Mouse (Mus musculus) lung, postnatal 10 days (tissue): ENCODE measurements around the gene Ppm1f.
"Not testable (repeated sequence)": the region's sequence is repeated elsewhere in the genome, so short reads cannot be mapped to it uniquely, and the experiment has no call there.

Experiments
- DNase-seq: peaks from one replicate; pipeline ENCODE4 v3.0.0; 2021

The Ppm1f gene

DNA sequence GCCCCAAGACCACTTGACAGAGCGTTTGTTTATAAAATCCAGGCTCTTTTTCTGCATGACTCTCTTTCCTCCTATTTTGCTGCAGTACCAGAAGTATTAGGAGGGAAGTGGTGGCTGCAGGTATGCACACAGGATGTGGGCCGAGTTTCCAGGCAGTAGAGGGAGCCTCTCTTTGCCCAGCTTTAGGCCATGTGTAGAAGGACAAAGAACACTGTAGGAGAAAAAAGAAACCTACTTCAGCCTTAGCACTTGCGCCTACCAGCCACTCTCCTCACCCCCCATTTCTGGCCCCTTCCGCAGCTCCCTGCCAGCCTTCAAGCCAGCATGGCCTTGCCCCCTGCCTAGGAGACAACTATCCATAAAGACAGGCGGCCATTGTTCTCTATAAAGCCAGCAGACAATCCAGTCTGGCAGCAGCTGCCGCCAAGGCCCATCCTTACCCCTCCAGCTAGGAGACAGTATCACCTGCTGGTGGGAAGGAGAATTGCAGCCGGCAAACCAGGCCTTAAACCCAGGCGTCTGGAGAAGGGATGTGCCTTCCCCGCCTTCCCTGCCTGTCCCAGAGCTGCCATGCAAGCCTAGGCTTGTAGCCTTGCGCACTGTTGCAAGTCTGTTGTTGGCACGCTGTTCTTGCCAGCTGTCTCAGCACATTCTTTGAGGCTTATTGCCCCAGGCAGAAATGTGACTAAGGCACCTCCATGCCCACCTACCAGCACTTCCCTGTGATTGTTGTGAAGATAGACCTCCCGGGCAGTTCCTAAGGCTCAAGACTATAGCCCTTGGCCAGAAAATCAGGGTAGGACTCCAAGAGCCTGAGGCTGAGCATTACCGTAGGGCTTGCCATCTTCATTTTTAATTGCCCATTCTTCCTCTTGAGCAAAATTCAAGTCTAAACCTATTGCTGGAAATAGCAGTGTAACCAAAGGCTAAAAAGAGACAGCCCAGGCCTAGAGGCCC, 15.7 kb downstream of the Ppm1f start:
- DNase-seq, result peak; percentile 91

- DNase-seq, result no peak
Measured at GRCm38 (mm10) chr16:16913440-16913839, 17.2 kb downstream of the Ppm1f start.

DNA sequence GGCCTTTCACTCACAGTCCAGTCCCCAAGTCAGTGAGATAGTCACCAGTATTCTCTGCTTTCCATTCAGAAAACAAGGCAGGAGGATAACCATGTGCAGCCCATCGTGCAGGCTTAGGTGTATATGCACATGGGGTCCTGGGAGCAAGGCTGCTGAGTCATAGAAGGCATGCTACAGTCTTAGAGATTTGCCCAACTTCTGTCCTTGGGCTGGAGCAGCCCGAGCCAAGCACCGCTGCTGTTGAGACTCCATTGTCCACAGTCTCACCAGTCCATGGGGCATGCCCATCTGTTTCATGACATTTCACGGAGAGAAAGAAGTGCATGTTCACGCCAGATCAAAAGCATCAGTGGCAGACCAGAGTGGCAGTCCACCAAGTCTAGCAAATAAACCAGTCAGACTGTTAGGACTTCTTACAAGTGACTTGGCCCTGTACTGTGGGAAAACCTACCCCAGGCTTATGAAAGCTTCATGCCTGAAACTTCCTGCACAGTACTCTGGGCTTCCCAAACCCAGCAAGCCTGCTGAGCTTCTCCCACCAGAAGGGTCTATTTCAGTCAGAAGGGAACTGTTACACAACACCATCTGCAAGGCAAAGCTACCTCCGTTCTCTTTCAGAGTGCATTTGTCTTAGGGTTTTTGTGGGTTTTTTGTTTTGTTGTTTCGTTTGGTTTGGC, 22.3 kb downstream of the Ppm1f start:
- DNase-seq, result no peak

DNA sequence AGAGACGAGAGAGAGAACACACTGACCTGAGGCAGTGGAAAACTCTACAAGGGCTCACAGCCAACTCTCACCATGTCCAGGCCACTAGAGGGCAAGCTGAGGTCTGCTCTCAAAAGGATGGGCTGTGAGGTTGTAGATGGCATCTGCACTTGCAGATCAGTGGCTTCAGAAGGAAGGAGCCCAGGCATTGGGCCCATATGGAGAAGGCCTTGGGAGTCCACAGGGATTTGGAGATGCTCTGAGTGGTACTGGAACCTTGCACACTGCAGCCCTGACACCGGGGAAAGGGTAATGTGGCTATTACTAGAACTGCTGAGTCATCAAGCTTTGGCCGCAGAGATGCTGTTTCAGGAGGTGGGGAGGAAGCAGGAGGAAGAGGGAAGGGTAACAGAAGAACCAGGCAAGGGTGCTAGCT, 24.8 kb downstream of the Ppm1f start:
- DNase-seq, result peak; percentile 55

DNA sequence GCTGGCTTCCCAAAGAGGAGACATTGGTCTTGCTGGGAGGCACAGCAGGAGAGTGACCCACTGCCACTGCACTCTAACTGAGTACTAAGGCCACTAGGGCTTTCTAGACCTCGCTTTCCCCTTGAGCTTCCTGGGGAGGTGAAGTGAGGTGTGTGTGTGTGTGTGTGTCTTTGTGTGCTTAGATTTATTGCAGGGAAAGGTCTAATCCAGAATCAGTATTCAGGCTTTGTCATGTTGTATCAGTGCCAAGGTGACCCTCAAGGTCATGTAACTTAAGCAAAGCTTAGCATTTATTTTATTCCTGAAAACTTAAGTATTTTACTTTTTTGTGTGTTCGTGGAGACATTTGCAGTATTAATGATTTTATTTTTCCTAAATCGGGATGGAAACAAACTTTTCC, 28.2 kb downstream of the Ppm1f start:
- DNase-seq, result no peak

DNA sequence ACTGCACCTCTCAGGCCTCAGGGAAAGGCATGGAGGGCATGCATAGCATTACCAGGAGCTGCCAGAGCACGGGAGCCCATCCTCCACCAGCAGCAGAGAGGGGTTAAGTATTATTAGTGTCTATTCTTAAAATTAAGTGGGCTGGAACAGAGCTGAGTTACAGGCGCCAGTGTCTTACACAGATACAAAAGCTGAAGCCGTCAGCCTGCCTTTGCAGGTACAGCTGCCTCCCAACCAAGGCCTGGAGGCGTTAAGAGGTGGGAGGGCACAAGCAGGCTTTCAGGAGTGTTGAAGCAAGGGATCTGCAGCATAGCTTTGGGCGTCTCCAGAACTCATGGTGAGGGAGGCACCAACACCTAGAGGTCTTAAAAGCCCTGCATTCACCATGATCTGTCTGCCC, 30.3 kb downstream of the Ppm1f start:
- no peak for DNase-seq

GRCm38 (mm10) chr16:16928908-16929307, 32.6 kb downstream of the Ppm1f start:
- DNase-seq, result not testable (repeated sequence)

DNA sequence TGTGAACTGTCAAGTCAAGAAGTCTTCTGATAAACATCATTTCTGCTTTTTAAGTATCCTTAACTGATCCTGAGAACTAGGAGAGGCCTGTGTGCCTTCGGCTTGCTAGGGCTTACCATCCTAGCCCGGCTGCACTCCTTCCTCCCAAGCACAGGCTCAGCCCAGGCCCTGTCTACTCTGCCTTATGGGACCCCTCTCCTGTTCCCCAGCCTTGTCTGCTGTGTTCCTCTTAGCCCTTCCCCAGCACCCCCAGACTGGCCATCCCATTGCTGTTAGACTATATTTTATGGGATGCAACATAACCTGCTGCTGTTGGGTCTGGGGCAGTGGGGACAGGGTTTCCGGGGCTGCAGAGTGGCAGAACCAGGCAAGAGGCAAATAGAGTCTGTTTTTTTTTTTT, 34.1 kb downstream of the Ppm1f start:
- DNase-seq, result no peak

- no peak for DNase-seq
Measured at GRCm38 (mm10) chr16:16930810-16931296, 34.6 kb downstream of the Ppm1f start.

DNA sequence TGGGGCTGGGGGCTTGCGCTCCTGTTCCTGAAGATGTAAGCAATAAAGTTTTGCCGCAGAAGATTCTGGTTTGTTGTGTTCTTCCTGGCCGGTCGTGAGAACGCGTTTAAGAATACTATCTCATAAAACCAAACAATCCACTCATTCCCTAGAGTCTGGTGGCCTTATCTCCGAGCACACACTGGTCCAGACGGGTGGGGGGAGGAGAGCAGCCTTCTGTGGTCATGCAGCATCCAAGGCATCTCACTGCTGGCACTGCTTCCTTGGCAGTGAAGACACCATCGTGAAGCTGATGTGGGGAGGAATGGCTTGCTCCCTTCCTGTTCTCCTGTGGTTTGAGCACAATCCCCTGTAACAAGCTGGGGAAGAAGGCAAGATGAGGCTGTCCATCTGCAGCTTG, 43.3 kb downstream of the Ppm1f start:
- DNase-seq, result no peak

DNA sequence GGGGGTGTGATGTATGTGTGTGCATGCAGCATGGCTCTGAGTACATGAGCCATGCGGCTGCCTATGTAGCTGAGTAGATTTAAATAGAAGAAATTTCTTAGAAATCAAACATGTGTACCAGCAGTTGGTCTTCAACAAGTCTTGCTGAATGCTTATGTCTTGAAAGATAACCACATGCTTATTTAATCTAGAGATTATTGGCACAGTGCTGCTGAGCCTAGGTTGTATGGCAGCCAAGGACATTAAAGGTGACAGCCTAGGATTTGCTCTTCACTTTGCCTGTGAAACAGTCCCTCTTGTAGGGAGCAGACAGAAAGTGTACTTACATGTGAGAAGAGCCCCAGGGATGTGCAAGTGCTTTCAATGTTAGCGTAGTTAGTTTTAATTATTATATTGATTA, 44.8 kb downstream of the Ppm1f start:
- no peak for DNase-seq

DNA sequence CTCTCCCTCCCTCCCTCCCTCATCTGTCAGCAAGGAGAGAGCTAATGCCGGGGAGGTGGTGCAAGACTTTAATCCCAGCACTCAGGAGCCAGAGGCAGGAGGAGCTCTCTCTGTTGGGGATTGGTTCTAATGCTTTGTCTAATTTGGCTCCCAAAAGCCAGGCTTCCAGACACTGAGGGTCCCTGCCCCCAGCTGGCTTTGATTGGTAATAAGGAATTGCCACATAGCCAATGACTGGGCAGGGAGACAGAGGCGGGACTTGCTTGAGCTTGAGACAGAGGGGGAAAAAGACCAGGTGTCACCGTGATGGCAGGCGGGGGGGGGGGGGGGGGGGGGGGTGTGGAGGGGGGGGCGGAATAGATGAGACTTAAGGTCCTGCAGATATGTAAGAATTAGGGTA, 62.3 kb downstream of the Ppm1f start:
- no peak for DNase-seq

GRCm38 (mm10) chr16:16959907-16960306, 63.6 kb downstream of the Ppm1f start:
- no peak for DNase-seq

- no peak for DNase-seq
Measured at GRCm38 (mm10) chr16:16965149-16965548, 68.9 kb downstream of the Ppm1f start.

DNA sequence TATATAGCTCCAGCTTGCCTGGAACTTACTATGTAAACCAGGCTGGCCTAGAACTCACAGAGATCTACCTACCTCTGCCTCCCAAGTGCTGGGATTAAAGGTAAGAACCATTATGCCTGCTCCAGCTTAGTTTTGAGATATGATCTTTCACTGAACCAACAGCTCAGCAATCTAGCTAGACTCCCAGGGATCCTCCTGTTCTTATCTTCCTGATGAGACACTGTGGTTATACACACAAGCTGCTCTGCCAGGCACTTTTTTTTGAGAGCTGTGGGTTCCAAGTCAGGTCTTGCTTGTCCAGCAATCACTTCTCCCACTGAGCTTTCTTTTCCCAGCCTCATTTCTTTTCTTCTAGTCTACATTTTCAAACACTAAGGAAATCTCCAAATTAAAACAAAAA, 70.0 kb downstream of the Ppm1f start:
- DNase-seq, result no peak
